ENCODE assay signal across 8 mouse cellular contexts in the genomic region with DNA sequence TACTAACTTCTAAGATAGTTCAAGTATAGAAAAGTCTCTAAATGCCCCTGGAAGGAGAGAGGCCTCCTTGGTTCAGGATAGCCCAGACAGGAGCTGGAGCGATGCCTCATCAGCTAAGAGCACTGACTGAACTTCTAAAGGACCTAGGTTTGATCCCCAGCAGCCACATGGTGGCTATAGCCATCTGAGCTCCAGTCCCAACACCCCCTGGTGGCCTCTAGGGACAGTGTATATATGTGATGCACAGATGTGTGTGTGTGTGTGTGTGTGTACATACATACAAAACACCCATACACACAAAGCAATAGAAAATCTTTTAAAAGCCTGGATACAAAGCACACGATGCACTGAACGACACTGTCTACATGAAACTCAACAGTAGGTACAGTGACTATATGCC. TPM values are rescaled to one million over a fixed set of nuclear protein-coding genes. Genes with fewer than 3 reads are reported as not detected.
DNase-seq lines count a peak whose midpoint lies in the region; ATAC-seq and TF ChIP-seq lines count a peak whose summit lies in the region.
"Had no signal": no experiment of that assay in that cellular context is flagged by ENCODE, and none has a peak within 500 bp of the region (broad histone marks: within the 10 kb centered on the region; RNA-seq: fewer than 3 reads in every experiment).

No protein-coding gene starts in this region.

- peaks cover 0 to 11% of the 10 kb centered on the region in 2 experiments for H3K36me3 ChIP-seq in CH12.LX (replicated peaks in 1 of 2; ENCODE audit: control insufficient read depth in 1 of 2, insufficient read depth in 1 of 2, low read length in 1 of 2)

- TF ChIP-seq POLR2A in CH12.LX (IDR thresholded peaks at IDR 0.05; ENCODE audit: low read depth, low read length), result no peak

- peaks cover 5 to 30% of the 10 kb centered on the region in 2 experiments; a peak in 3 of 4 replicates for H3K4me1 ChIP-seq in CH12.LX (ENCODE audit: control insufficient read depth in 1 of 2, insufficient read depth in 2 of 2)
- H3K4me1 ChIP-seq: embryonic facial prominence, embryonic 12.5 days had no signal

- peak; percentile 57 for TF ChIP-seq CTCF in layer of hippocampus, adult 2 months (conservative IDR thresholded peaks at IDR 0.05)
- TF ChIP-seq CTCF in CH12.LX (conservative IDR thresholded peaks at IDR 0.05 in 1 of 2, IDR thresholded peaks at IDR 0.05 in 1 of 2; ENCODE audit: low read depth in 2 of 2, low read length in 2 of 2), result peak in 1 of 2 experiments; percentile 68; a peak in 2 of 4 replicates

- no peak overlapping the region for H3K4me2 ChIP-seq in CH12.LX (ENCODE audit: insufficient read depth, low read depth, poor library complexity, severe bottlenecking)
- H3K4me2 ChIP-seq: embryonic facial prominence, embryonic 12.5 days had no signal

- H3K27me3 ChIP-seq in CH12.LX (replicated peaks), result no peaks in the 10 kb centered on the region
- H3K27me3 ChIP-seq: embryonic facial prominence, embryonic 12.5 days had no signal

- no peak overlapping the region for H3K9ac ChIP-seq in CH12.LX (ENCODE audit: insufficient read depth, low read depth)
- H3K9ac ChIP-seq: embryonic facial prominence, embryonic 12.5 days had no signal

- 0 out of 2 replicates have a peak, but pooled peaks have one; percentile 50 for ATAC-seq in common myeloid progenitor, adult 5-6 weeks (replicated peaks; ENCODE audit: low read depth, poor library complexity, severe bottlenecking)

- TF ChIP-seq EP300 in CH12.LX (IDR thresholded peaks at IDR 0.05; ENCODE audit: low read length), result no peak

- no peaks in the 10 kb centered on the region for H3K9me3 ChIP-seq in CH12.LX (replicated peaks; ENCODE audit: low read length)
- H3K9me3 ChIP-seq: embryonic facial prominence, embryonic 12.5 days had no signal

- TF ChIP-seq RAD21 in CH12.LX (IDR thresholded peaks at IDR 0.05; ENCODE audit: low read depth, low read length), result no peak; the same call in none of the 2 replicates

- in situ Hi-C loops in CH12.LX (cut with MboI; ENCODE audit: low pct_ligation_motif_present, low pct_unique_long_range_greater_than_20kb, low sequenced_read_pairs), result no loop called here

- dilution Hi-C loops in CH12.LX (cut with MboI; ENCODE audit: extremely low pct_ligation_motif_present, extremely low pct_unique_long_range_greater_than_20kb, low sequenced_read_pairs), result no loop called here

- no peaks in the 10 kb centered on the region for H3K79me2 ChIP-seq in CH12.LX (replicated peaks; ENCODE audit: control insufficient read depth, extremely low read depth, insufficient read depth, poor library complexity, severe bottlenecking)

- intact Hi-C loops in left cerebral cortex, postnatal 10 days (cut with DNase I), result no loop called here

- no peak for DNase-seq in layer of hippocampus, adult 2 months (ENCODE audit: low spot score in 2 of 2)
- DNase-seq in layer of hippocampus, postnatal 25 days (ENCODE audit: extremely low spot score in 1 of 2, low spot score in 1 of 2), result no peak
- DNase-seq in CH12.LX (ENCODE audit: extremely low read depth), result peak; percentile 31
- DNase-seq in natural killer cell, adult 2 months (ENCODE audit: low spot score in 2 of 2), result peak; percentile 18 to 33
- DNase-seq in left cerebral cortex, postnatal 10 days (ENCODE audit: extremely low spot score in 1 of 2, low spot score in 2 of 2), result no peak
- DNase-seq in gastrocnemius, adult 18-20 months (ENCODE audit: low spot score), result no peak

- no peak overlapping the region for H3K4me3 ChIP-seq in layer of hippocampus, adult 2 months
- no peak overlapping the region for H3K4me3 ChIP-seq in CH12.LX (replicated peaks in 1 of 3; ENCODE audit: low read depth in 2 of 3, low read length in 2 of 3, poor library complexity in 1 of 3)
- H3K4me3 ChIP-seq: embryonic facial prominence, embryonic 12.5 days had no signal

- H3K27ac ChIP-seq in layer of hippocampus, adult 2 months, result no peak overlapping the region
- H3K27ac ChIP-seq in CH12.LX (ENCODE audit: insufficient read depth, low read depth), result no peak overlapping the region
- H3K27ac ChIP-seq: embryonic facial prominence, embryonic 12.5 days had no signal

TF ChIP-seq in CH12.LX, 34 proteins besides CTCF, POLR2A, EP300 and RAD21:
- TF ChIP-seq NRF1 (IDR thresholded peaks at IDR 0.05; ENCODE audit: low read depth, low read length) (no peak), ELF1 (IDR thresholded peaks at IDR 0.05; ENCODE audit: low read depth, low read length) (no peak), UBTF (IDR thresholded peaks at IDR 0.05; ENCODE audit: low read depth, low read length) (no peak), USF1 (IDR thresholded peaks at IDR 0.05; ENCODE audit: low read depth, low read length) (no peak), SMC3 (IDR thresholded peaks at IDR 0.05; ENCODE audit: low read depth, low read length) (peak; percentile 42), MXI1 (IDR thresholded peaks at IDR 0.05; ENCODE audit: low read depth, low read length) (no peak), MAX (IDR thresholded peaks at IDR 0.05; ENCODE audit: low read length) (no peak)

RNA-seq across cellular contexts. Expression of gene Fbxw4, which starts 30.9 kb away (rescaled TPM):
- 10 to 100 TPM; 35.4 to 38.7 TPM for total RNA-seq in layer of hippocampus, adult 2 months (2021)
- total RNA-seq in layer of hippocampus, postnatal 25 days (2021), result 10 to 100 TPM; 34.2 to 36.9 TPM
- total RNA-seq in CH12.LX (2012; rRNA removed) (3.2 and 4.5 TPM in 2 replicates), CH12.LX (2014; rRNA removed) (4.8 and 7.5 TPM in 2 replicates)
- 5.5 and 8.6 TPM in 2 replicates for polyA plus RNA-seq in CH12.LX (2012; ENCODE audit: insufficient read length, low read depth)
- total RNA-seq in common myeloid progenitor, adult 5-6 weeks (2017), result 16.8 and 39.4 TPM in 2 replicates
- total RNA-seq in left cerebral cortex, postnatal 10 days (2021), result 10 to 100 TPM; 28.7 to 33.3 TPM
- total RNA-seq in gastrocnemius, adult 18-20 months (2021), result 10 to 100 TPM; 29.5 to 33.3 TPM

Comparison
In these comparisons a context has a peak if more than half of its experiments do, and no peak if none do; other contexts are left out.
1. DNase-seq: peak in CH12.LX (single experiment) and natural killer cell, adult 2 months (2 of 2); none in layer of hippocampus, adult 2 months (0 of 2), layer of hippocampus, postnatal 25 days (0 of 2), left cerebral cortex, postnatal 10 days (0 of 2) and gastrocnemius, adult 18-20 months (single experiment).